Mouse (Mus musculus) gastrocnemius, adult 8-10 months (tissue): Measurements from ENCODE around the gene Khdc1b. TPM values are rescaled to one million over a fixed set of nuclear protein-coding genes. Genes with fewer than 3 reads are reported as not detected.
"Not testable (repeated sequence)": the region's sequence is repeated elsewhere in the genome, so short reads cannot be mapped to it uniquely, and the experiment has no call there.

Experiments used
- DNase-seq, 2 experiments: peaks; one replicate each; pipeline ENCODE4 v3.0.0; 2022; ENCODE audit warnings: low spot score in 2 of 2
- total RNA-seq, 4 experiments: library from RNA; stranded (reverse); gene quantifications; 2 replicates each; pipeline ENCODE4 v1.2.4; 2022

Khdc1b gene
- total RNA-seq = not detected

- DNase-seq = no peak
Observed at GRCm38 (mm10) chr1:21383256-21383655, at the start of gene Khdc1b. TSS of gene Khdc1b (plus strand) at chr1:21383556.

GRCm38 (mm10) chr1:21335836-21336235 lies 47.5 kb upstream of the Khdc1b start:
- no peak for DNase-seq

- DNase-seq = no peak
Observed at GRCm38 (mm10) chr1:21340745-21341144, 42.6 kb upstream of the Khdc1b start.

- no peak for DNase-seq
Observed at GRCm38 (mm10) chr1:21344253-21344652, 39.1 kb upstream of the Khdc1b start.

- not testable (repeated sequence) for DNase-seq
Observed at GRCm38 (mm10) chr1:21344752-21345151, 38.6 kb upstream of the Khdc1b start.

- no peak for DNase-seq
Observed at GRCm38 (mm10) chr1:21349341-21349740, 34.0 kb upstream of the Khdc1b start, which contains the start of gene Khdc1a. TSS of gene Khdc1a (plus strand) at chr1:21349641.

- not testable (repeated sequence) for DNase-seq
Observed at GRCm38 (mm10) chr1:21368031-21368430, 15.3 kb upstream of the Khdc1b start, which contains the start of gene Khdc1c. TSS of gene Khdc1c (plus strand) at chr1:21368331.

GRCm38 (mm10) chr1:21391138-21391671 lies 7.8 kb downstream of the Khdc1b start:
- DNase-seq = no peak

GRCm38 (mm10) chr1:21402804-21403203 lies 19.4 kb downstream of the Khdc1b start:
- DNase-seq = no peak

GRCm38 (mm10) chr1:21407266-21407665 lies 23.9 kb downstream of the Khdc1b start:
- DNase-seq = no peak

GRCm38 (mm10) chr1:21411331-21412196 lies 28.2 kb downstream of the Khdc1b start:
- peak in 1 of 2 experiments; percentile 25 for DNase-seq

GRCm38 (mm10) chr1:21412197-21412555 lies 28.8 kb downstream of the Khdc1b start:
- no peak for DNase-seq

- no peak for DNase-seq
Observed at GRCm38 (mm10) chr1:21419370-21419769, 36.0 kb downstream of the Khdc1b start.

- no peak for DNase-seq
Observed at GRCm38 (mm10) chr1:21425654-21426053, 42.3 kb downstream of the Khdc1b start.

GRCm38 (mm10) chr1:21428079-21428478 lies 44.7 kb downstream of the Khdc1b start:
- DNase-seq = no peak

GRCm38 (mm10) chr1:21431666-21432065 lies 48.3 kb downstream of the Khdc1b start:
- no peak for DNase-seq

- DNase-seq = no peak
Observed at GRCm38 (mm10) chr1:21434853-21435252, 51.5 kb downstream of the Khdc1b start.

Other genes with a start within 250 kb of the Khdc1b start
- gene Tmem14a, start 165.0 kb upstream of the Khdc1b start, total RNA-seq = 1 to 10 TPM in 2 of 4 experiments, under 1 TPM in 2; 0.73 to 1.5 (median 1.0) TPM
- 1 to 10 TPM in 2 of 4 experiments, under 1 TPM in 2; 0.48 to 1.2 (median 0.86) TPM for gene Gsta3, start 143.0 kb upstream of the Khdc1b start, total RNA-seq
- not detected for gene Khdc1a, start 33.9 kb upstream of the Khdc1b start, total RNA-seq
- not detected for gene Khdc1c, start 15.2 kb upstream of the Khdc1b start, total RNA-seq